ENCODE assay signal across 24 mouse cellular contexts in genomic region chr8:22009403-22009802, GRCm38 (mm10). TPM values are rescaled to one million over a fixed set of nuclear protein-coding genes. Genes with fewer than 3 reads are reported as not detected.
DNase-seq lines count a peak whose midpoint lies in the region; ATAC-seq and TF ChIP-seq lines count a peak whose summit lies in the region.
"Had no signal": no experiment of that assay in that cellular context is flagged by ENCODE, and none has a peak within 500 bp of the region (broad histone marks: within the 10 kb centered on the region; RNA-seq: fewer than 3 reads in every experiment).

No protein-coding gene starts in this region.

- H3K27me3 ChIP-seq in midbrain, postnatal 0 days (ENCODE audit: insufficient read depth, low read length): no peaks in the 10 kb centered on the region
- H3K27me3 ChIP-seq in midbrain, embryonic 13.5 days: no peaks in the 10 kb centered on the region
- H3K27me3 ChIP-seq in hindbrain, postnatal 0 days (ENCODE audit: insufficient read depth, low read length): no peaks in the 10 kb centered on the region
- H3K27me3 ChIP-seq: embryonic facial prominence, embryonic 13.5 days; heart, embryonic 15.5 days had no signal

- H3K27ac ChIP-seq in midbrain, postnatal 0 days (ENCODE audit: low read depth, low read length): no peak overlapping the region
- H3K27ac ChIP-seq in midbrain, embryonic 13.5 days: no peak overlapping the region
- no peak overlapping the region for H3K27ac ChIP-seq in hindbrain, postnatal 0 days
- H3K27ac ChIP-seq: embryonic facial prominence, embryonic 13.5 days; forebrain, embryonic 12.5 days; gastrocnemius, adult 2 months; heart, embryonic 10.5 days; heart, embryonic 15.5 days; hindbrain, embryonic 10.5 days; hindbrain, embryonic 14.5 days had no signal

- peaks cover 4% of the 10 kb centered on the region; the same call in 1 of the 2 replicates for H3K36me3 ChIP-seq in midbrain, postnatal 0 days (ENCODE audit: insufficient read depth, low read length)
- no peaks in the 10 kb centered on the region for H3K36me3 ChIP-seq in midbrain, embryonic 13.5 days
- no peaks in the 10 kb centered on the region for H3K36me3 ChIP-seq in hindbrain, postnatal 0 days (ENCODE audit: insufficient read depth, low read length)
- H3K36me3 ChIP-seq: embryonic facial prominence, embryonic 13.5 days; forebrain, embryonic 12.5 days; heart, embryonic 15.5 days; hindbrain, embryonic 10.5 days had no signal

- WGBS in midbrain, postnatal 0 days: 66% methylated on average over 3 of the region's 3 CpGs
- 81% methylated on average over 3 of the region's 3 CpGs for WGBS in midbrain, embryonic 13.5 days
- 51% methylated on average over 3 of the region's 3 CpGs for WGBS in hindbrain, postnatal 0 days

- no peak overlapping the region for H3K9ac ChIP-seq in midbrain, postnatal 0 days (replicated peaks; ENCODE audit: low read length, poor library complexity, severe bottlenecking)
- no peak overlapping the region for H3K9ac ChIP-seq in midbrain, embryonic 13.5 days (replicated peaks)
- H3K9ac ChIP-seq in hindbrain, postnatal 0 days (replicated peaks; ENCODE audit: low read length): no peak overlapping the region
- H3K9ac ChIP-seq: embryonic facial prominence, embryonic 13.5 days; forebrain, embryonic 12.5 days; heart, embryonic 15.5 days; hindbrain, embryonic 14.5 days had no signal

- peak; percentile 45 for DNase-seq in cerebellum, adult 9-10 months
- DNase-seq in cerebellum, postnatal 25 days: no peak
- peak; percentile 13 for DNase-seq in midbrain, postnatal 0 days (ENCODE audit: low spot score)
- peak; percentile 33 for DNase-seq in cerebellum, adult 9-11 months
- DNase-seq in hindbrain, postnatal 0 days (ENCODE audit: low spot score): no peak
- no peak for DNase-seq in layer of hippocampus, adult 9-10 months (ENCODE audit: low spot score)
- DNase-seq: adrenal gland, adult 8-10 months; adrenal gland, postnatal 36 days; gastrocnemius, adult 2 months; gastrocnemius, postnatal 25 days; heart, postnatal 14 days; kidney, adult 8-10 months had no signal

- TF ChIP-seq CTCF in midbrain, postnatal 0 days (IDR thresholded peaks at IDR 0.05): no peak
- no peak for TF ChIP-seq CTCF in hindbrain, postnatal 0 days (IDR thresholded peaks at IDR 0.05; ENCODE audit: low read depth)

- H3K4me2 ChIP-seq in midbrain, postnatal 0 days (ENCODE audit: low read depth, low read length, poor library complexity, severe bottlenecking): no peak overlapping the region
- H3K4me2 ChIP-seq in midbrain, embryonic 13.5 days (replicated peaks): no peak overlapping the region
- no peak overlapping the region for H3K4me2 ChIP-seq in hindbrain, postnatal 0 days (ENCODE audit: low read depth, low read length)
- H3K4me2 ChIP-seq: embryonic facial prominence, embryonic 13.5 days; forebrain, embryonic 12.5 days; heart, embryonic 15.5 days; hindbrain, embryonic 14.5 days had no signal

- H3K4me1 ChIP-seq in midbrain, postnatal 0 days (ENCODE audit: insufficient read depth, low read length): no peaks in the 10 kb centered on the region
- no peaks in the 10 kb centered on the region for H3K4me1 ChIP-seq in midbrain, embryonic 13.5 days (replicated peaks)
- H3K4me1 ChIP-seq in hindbrain, postnatal 0 days (ENCODE audit: insufficient read depth, low read length): no peaks in the 10 kb centered on the region
- H3K4me1 ChIP-seq: embryonic facial prominence, embryonic 13.5 days; forebrain, embryonic 12.5 days; heart, embryonic 10.5 days; heart, embryonic 15.5 days; hindbrain, embryonic 10.5 days had no signal

- H3K9me3 ChIP-seq in midbrain, postnatal 0 days (ENCODE audit: low read length): no peaks in the 10 kb centered on the region
- no peaks in the 10 kb centered on the region for H3K9me3 ChIP-seq in midbrain, embryonic 13.5 days
- H3K9me3 ChIP-seq in hindbrain, postnatal 0 days (ENCODE audit: low read length): no peaks in the 10 kb centered on the region
- H3K9me3 ChIP-seq: embryonic facial prominence, embryonic 13.5 days; forebrain, embryonic 12.5 days; heart, embryonic 10.5 days; heart, embryonic 15.5 days; hindbrain, embryonic 10.5 days had no signal

- no peak for ATAC-seq in midbrain, postnatal 0 days (ENCODE audit: low FRiP score)
- no peak for ATAC-seq in midbrain, embryonic 13.5 days
- no peak for ATAC-seq in hindbrain, postnatal 0 days
- ATAC-seq: forebrain, embryonic 16.5 days; intestine, embryonic 16.5 days had no signal

- no peak overlapping the region for H3K4me3 ChIP-seq in midbrain, postnatal 0 days (ENCODE audit: low read depth, low read length)
- H3K4me3 ChIP-seq in midbrain, embryonic 13.5 days (replicated peaks): no peak overlapping the region
- H3K4me3 ChIP-seq in hindbrain, postnatal 0 days (ENCODE audit: low read length): no peak overlapping the region
- H3K4me3 ChIP-seq: embryonic facial prominence, embryonic 13.5 days; forebrain, embryonic 12.5 days; gastrocnemius, adult 2 months; heart, embryonic 10.5 days; heart, embryonic 15.5 days; hindbrain, embryonic 10.5 days had no signal

RNA-seq across cellular contexts. Expression of gene Ccdc70, which starts 39.8 kb away (rescaled TPM):
- total RNA-seq in midbrain, postnatal 0 days (2014; rRNA removed): not detected in 2 replicates
- not detected in 2 replicates for polyA plus RNA-seq in midbrain, postnatal 0 days (2015; fragmentation: Nextera tagmentation; extraction: Ambion mirVana)
- not detected in 2 replicates for polyA plus RNA-seq in midbrain, embryonic 13.5 days (2015; fragmentation: Nextera tagmentation; extraction: Ambion mirVana)
- not detected in 2 replicates for total RNA-seq in hindbrain, postnatal 0 days (2014; rRNA removed)
- not detected in 2 replicates for polyA plus RNA-seq in hindbrain, postnatal 0 days (2015; fragmentation: Nextera tagmentation; extraction: Ambion mirVana)
- total RNA-seq: adrenal gland, adult 8-10 months; adrenal gland, postnatal 36 days; ES-E14; gastrocnemius, adult 2 months; gastrocnemius, postnatal 25 days; granulocyte monocyte progenitor cell, adult 5-6 weeks; heart, postnatal 14 days had no signal
- polyA plus RNA-seq: brain, embryonic 14.5 days; embryonic facial prominence, embryonic 13.5 days; forebrain, embryonic 12.5 days; forebrain, embryonic 16.5 days; heart, embryonic 10.5 days; heart, embryonic 15.5 days; hindbrain, embryonic 10.5 days; hindbrain, embryonic 14.5 days; intestine, embryonic 16.5 days had no signal

RNA-seq across cellular contexts. Expression of gene Atp7b, which starts 50.7 kb away (rescaled TPM):
- total RNA-seq in midbrain, postnatal 0 days (2014; rRNA removed): 3.3 and 5.4 TPM in 2 replicates
- polyA plus RNA-seq in midbrain, postnatal 0 days (2015; fragmentation: Nextera tagmentation; extraction: Ambion mirVana): 1.6 TPM in 2 replicates
- polyA plus RNA-seq in midbrain, embryonic 13.5 days (2015; fragmentation: Nextera tagmentation; extraction: Ambion mirVana): 1.4 and 1.5 TPM in 2 replicates
- total RNA-seq in hindbrain, postnatal 0 days (2014; rRNA removed): 6.3 and 8.4 TPM in 2 replicates
- 2.4 and 2.6 TPM in 2 replicates for polyA plus RNA-seq in hindbrain, postnatal 0 days (2015; fragmentation: Nextera tagmentation; extraction: Ambion mirVana)

RNA-seq across cellular contexts. Expression of gene Fam90a1a, which starts 50.9 kb away (rescaled TPM):
- not detected in 2 replicates for total RNA-seq in midbrain, postnatal 0 days (2014; rRNA removed)
- polyA plus RNA-seq in midbrain, postnatal 0 days (2015; fragmentation: Nextera tagmentation; extraction: Ambion mirVana): not detected in 2 replicates
- polyA plus RNA-seq in midbrain, embryonic 13.5 days (2015; fragmentation: Nextera tagmentation; extraction: Ambion mirVana): not detected in 2 replicates
- total RNA-seq in hindbrain, postnatal 0 days (2014; rRNA removed): not detected in 2 replicates
- polyA plus RNA-seq in hindbrain, postnatal 0 days (2015; fragmentation: Nextera tagmentation; extraction: Ambion mirVana): not detected in 2 replicates
- total RNA-seq: adrenal gland, adult 8-10 months; adrenal gland, postnatal 36 days; ES-E14; gastrocnemius, adult 2 months; gastrocnemius, postnatal 25 days; granulocyte monocyte progenitor cell, adult 5-6 weeks; heart, postnatal 14 days had no signal
- polyA plus RNA-seq: brain, embryonic 14.5 days; embryonic facial prominence, embryonic 13.5 days; forebrain, embryonic 12.5 days; forebrain, embryonic 16.5 days; heart, embryonic 10.5 days; heart, embryonic 15.5 days; hindbrain, embryonic 10.5 days; hindbrain, embryonic 14.5 days; intestine, embryonic 16.5 days had no signal

RNA-seq across cellular contexts. Expression of gene Alg11, which starts 51.1 kb away (rescaled TPM):
- 39.1 and 44.6 TPM in 2 replicates for total RNA-seq in midbrain, postnatal 0 days (2014; rRNA removed)
- polyA plus RNA-seq in midbrain, postnatal 0 days (2015; fragmentation: Nextera tagmentation; extraction: Ambion mirVana): 38.8 and 40.7 TPM in 2 replicates
- 37.1 and 38.4 TPM in 2 replicates for polyA plus RNA-seq in midbrain, embryonic 13.5 days (2015; fragmentation: Nextera tagmentation; extraction: Ambion mirVana)
- 36.2 and 36.6 TPM in 2 replicates for total RNA-seq in hindbrain, postnatal 0 days (2014; rRNA removed)
- polyA plus RNA-seq in hindbrain, postnatal 0 days (2015; fragmentation: Nextera tagmentation; extraction: Ambion mirVana): 29.2 and 36.1 TPM in 2 replicates

Comparison
In these comparisons a context has a peak if more than half of its experiments do, and no peak if none do; other contexts are left out.
1. DNase-seq: peak in cerebellum, adult 9-10 months (single experiment), midbrain, postnatal 0 days (single experiment) and cerebellum, adult 9-11 months (single experiment); none in cerebellum, postnatal 25 days (0 of 2), hindbrain, postnatal 0 days (single experiment) and layer of hippocampus, adult 9-10 months (single experiment).